Mouse (Mus musculus): ENCODE measurements around the gene 4931422A03Rik. TPM values are rescaled to one million over a fixed set of nuclear protein-coding genes. Genes with fewer than 3 reads are reported as not detected.
"Not testable (repeated sequence)": the region's sequence is repeated elsewhere in the genome, so short reads cannot be mapped to it uniquely, and the experiment has no call there.

4931422A03Rik gene
- polyA plus RNA-seq (2016; fragmentation: Nextera tagmentation; extraction: Ambion mirVana), result 1.4 and 2.0 TPM in 2 replicates

DNA sequence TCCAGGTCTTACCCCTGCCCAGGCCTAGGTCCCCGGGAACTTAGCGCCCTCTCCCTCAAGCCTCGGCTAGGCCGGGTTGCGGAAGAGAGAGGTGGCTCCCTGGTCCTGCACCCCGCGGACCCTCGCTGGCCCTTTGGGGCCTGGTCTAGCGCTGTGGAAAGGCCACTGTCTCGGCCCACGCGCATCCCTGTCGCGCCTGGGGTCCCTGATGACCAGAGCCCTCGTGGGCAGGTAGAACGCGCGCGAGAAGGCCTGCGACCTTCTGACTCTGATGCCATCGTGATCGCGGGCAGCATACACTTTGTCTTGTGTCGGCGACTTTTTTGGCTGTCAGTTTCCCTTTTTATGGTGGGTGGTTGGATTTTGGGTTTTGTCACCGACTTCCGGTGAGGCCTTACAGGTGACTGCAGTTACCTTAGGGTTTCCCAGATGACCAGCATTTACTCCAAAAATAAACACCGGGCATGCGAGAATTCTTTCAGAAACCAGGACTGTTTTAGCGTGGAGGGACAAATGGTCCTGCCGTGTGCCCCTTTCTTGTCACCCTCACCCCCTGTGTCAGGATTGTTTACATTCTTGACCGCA is at the start of gene 4931422A03Rik:
TSS of gene 4931422A03Rik (minus strand) at position 223 of the 585 bp plus-strand sequence.
- WGBS, result 1% methylated on average over 32 of the region's 32 CpGs

DNA sequence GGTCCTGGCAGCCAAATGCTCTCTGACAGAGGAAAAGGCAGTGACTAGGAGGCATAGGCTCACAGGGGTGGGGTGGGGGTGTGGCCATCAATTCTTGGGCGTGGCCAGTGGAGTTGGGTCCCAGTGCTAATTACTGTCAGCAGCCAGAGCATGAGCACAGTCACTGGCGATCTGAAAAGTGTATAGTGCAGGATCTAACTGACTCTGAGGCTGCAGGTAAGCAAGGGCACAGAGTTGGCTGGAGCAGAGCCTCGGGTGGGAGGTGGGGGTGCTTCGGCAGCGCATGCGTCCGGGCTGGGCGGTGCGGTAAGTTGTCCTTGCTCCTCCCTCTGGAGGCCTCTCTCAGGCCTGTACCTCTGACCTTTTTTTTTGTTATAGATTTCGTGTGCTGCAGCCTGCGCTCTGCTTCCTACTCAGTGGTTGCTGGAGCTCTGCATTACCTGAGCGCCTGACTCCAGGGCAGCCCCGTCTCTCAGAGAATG is 41.6 kb upstream of the 4931422A03Rik start, which contains the start of gene Cd59b:
TSS of gene Cd59b (plus strand) at position 146 of the 482 bp plus-strand sequence.
- no peaks in the 10 kb centered on the region for H3K27me3 ChIP-seq (ENCODE audit: insufficient read depth, poor library complexity, severe bottlenecking)
- peaks cover 10% of the 10 kb centered on the region for H3K4me1 ChIP-seq (replicated peaks)
- peak within 1 kb of the TSS; percentile 55 for H3K4me3 ChIP-seq
- peaks cover 8% of the 10 kb centered on the region for H3K9me3 ChIP-seq
- peak within 1 kb of the TSS; percentile 83 for H3K27ac ChIP-seq
- 7% methylated on average over 13 of the region's 13 CpGs for WGBS
- peak; percentile 72 for DNase-seq (ENCODE audit: low spot score)
- H3K36me3 ChIP-seq, result peaks cover 6% of the 10 kb centered on the region; the same call in 1 of the 2 replicates

More for the DNA sequence above, at the start of gene 4931422A03Rik:
- Histone ChIP-seq H3K4me3 (peak within 1 kb of the TSS; percentile 84), H3K27ac (peak within 1 kb of the TSS; percentile 93), H3K27me3 (ENCODE audit: insufficient read depth, poor library complexity, severe bottlenecking) (no peaks in the 10 kb centered on the region; the same call in 1 of the 2 replicates), H3K9me3 (no peaks in the 10 kb centered on the region), H3K4me1 (replicated peaks) (peaks cover 28% of the 10 kb centered on the region), H3K36me3 (peaks cover 12% of the 10 kb centered on the region; the same call in 1 of the 2 replicates)
- no peak for DNase-seq (ENCODE audit: low spot score)

DNA sequence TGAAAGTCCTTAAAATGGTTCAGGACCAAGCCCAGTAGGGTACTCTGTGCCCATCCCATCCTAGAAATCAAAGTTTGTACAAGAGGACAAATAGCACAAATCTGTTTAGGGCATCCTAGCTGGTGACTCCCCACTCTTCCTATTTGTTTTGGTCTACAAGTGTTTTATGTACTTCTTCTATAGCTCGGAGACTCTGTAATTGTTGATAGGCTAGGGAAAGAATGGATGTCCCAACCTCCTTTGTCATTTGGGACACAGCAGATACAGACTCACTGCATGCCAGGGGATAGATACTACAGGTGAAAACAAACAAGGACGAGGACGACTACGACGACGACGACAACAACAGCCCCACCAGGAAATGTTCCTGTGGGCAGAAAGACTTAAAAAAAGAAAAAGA is 40.3 kb upstream of the 4931422A03Rik start, which contains the start of gene Gm10799:
TSS of gene Gm10799 (minus strand) at position 101 of the 400 bp plus-strand sequence.
- peaks cover 10% of the 10 kb centered on the region for H3K4me1 ChIP-seq (replicated peaks)
- H3K27me3 ChIP-seq (ENCODE audit: insufficient read depth, poor library complexity, severe bottlenecking); H3K27ac ChIP-seq; H3K4me3 ChIP-seq; H3K9me3 ChIP-seq; DNase-seq (ENCODE audit: low spot score); H3K36me3 ChIP-seq: not testable (repeated sequence)
- WGBS, result 90% methylated on average over 7 of the region's 7 CpGs

DNA sequence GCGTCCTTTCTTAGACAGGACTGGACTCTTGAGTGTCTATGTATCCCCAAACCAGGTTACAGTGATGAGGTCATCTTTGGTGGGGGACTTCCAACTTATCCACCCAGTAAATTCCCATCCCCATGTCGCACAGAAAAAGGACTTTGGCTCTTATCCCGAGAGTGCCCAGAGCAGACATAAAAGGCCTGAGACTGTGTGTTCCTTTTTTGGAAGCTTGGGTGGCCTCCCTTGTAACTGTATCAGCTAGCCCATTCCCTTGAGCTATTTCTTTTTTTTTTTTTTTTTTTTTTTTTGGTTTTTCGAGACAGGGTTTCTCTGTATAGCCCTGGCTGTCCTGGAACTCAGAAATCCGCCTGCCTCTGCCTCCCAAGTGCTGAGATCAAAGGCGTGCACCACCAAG is 37.4 kb upstream of the 4931422A03Rik start, which contains the start of gene Gm10912:
TSS of gene Gm10912 (plus strand) at position 301 of the 400 bp plus-strand sequence.
- H3K27ac ChIP-seq; DNase-seq (ENCODE audit: low spot score); H3K4me3 ChIP-seq; H3K9me3 ChIP-seq; H3K27me3 ChIP-seq (ENCODE audit: insufficient read depth, poor library complexity, severe bottlenecking): not testable (repeated sequence)
- H3K4me1 ChIP-seq (replicated peaks), result peaks cover 10% of the 10 kb centered on the region
- peaks cover 13% of the 10 kb centered on the region; the same call in 1 of the 2 replicates for H3K36me3 ChIP-seq
- 91% methylated on average over 6 of the region's 6 CpGs for WGBS

DNA sequence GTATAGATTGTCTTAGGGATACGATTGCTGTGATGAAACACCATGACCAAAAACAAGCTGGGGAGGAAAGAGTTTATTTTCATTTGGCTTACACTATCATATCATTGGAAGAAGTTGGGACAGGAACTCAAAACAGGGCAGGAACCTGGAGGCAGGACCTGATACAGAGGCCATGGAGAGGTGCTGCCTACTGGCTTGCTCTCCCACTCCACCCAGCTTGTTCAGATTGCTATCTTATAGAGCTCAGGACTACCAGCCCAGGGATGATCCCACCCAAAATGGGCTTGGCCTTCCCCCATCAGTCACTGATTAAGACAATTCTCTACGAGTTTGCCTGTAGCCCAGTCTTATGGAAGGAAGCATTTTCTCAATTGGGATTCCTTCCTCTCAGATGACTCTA is 36.0 kb upstream of the 4931422A03Rik start:
- Histone ChIP-seq H3K4me3 (no peak overlapping the region), H3K9me3 (no peaks in the 10 kb centered on the region), H3K27ac (no peak overlapping the region), H3K36me3 (peaks cover 20% of the 10 kb centered on the region), H3K27me3 (ENCODE audit: insufficient read depth, poor library complexity, severe bottlenecking) (no peaks in the 10 kb centered on the region), H3K4me1 (replicated peaks) (no peaks in the 10 kb centered on the region)
- WGBS, result 89% methylated on average over 2 of the region's 2 CpGs
- DNase-seq (ENCODE audit: low spot score), result no peak

DNA sequence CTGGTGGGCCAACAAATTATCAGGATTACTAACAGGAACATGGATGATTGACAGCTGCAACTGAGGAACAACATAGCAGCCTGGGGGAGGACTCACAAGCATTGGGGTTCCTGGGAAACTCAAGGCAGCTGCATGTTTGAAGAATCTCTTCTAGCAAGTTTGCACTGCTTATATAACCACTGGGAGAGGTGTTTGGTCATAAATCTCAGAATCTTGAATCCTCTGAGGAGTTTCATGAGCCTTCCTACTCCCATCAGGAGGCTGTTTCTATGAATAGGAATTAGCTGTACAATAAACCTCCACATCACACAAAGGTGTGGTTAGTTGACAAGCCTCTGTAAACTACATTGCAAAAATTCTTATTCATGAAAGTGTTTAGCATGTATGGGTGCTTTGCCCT is 34.5 kb upstream of the 4931422A03Rik start:
- Histone ChIP-seq H3K9me3 (no peaks in the 10 kb centered on the region), H3K4me3 (no peak overlapping the region), H3K36me3 (peaks cover 29% of the 10 kb centered on the region), H3K27me3 (ENCODE audit: insufficient read depth, poor library complexity, severe bottlenecking) (no peaks in the 10 kb centered on the region), H3K27ac (no peak overlapping the region), H3K4me1 (replicated peaks) (no peaks in the 10 kb centered on the region)
- no peak for DNase-seq (ENCODE audit: low spot score)

DNA sequence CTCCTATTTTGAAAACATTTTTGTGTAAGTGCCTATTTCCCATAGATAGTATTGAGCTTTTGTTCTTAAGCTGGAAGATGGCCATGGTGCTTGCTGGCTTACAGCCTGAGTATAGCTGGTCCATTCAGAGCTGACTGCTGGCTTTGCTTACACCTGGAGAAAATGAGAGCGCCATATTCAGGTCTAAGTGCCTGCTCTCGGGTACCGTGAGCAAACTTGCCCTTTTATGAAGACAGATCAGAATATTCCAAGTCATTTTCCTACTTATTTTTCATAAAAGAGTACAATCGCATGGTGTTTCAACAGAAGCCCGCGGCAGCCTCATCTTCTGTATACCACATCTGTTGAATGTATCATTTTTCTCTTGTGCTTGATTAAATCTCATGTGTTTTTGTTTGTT is 32.8 kb upstream of the 4931422A03Rik start:
- H3K27ac ChIP-seq, result no peak overlapping the region
- no peak overlapping the region for H3K4me3 ChIP-seq
- H3K27me3 ChIP-seq (ENCODE audit: insufficient read depth, poor library complexity, severe bottlenecking), result no peaks in the 10 kb centered on the region
- no peaks in the 10 kb centered on the region for H3K4me1 ChIP-seq (replicated peaks)
- DNase-seq (ENCODE audit: low spot score), result no peak
- WGBS, result 96% methylated on average over 6 of the region's 6 CpGs
- no peaks in the 10 kb centered on the region for H3K9me3 ChIP-seq
- peaks cover 29% of the 10 kb centered on the region for H3K36me3 ChIP-seq

DNA sequence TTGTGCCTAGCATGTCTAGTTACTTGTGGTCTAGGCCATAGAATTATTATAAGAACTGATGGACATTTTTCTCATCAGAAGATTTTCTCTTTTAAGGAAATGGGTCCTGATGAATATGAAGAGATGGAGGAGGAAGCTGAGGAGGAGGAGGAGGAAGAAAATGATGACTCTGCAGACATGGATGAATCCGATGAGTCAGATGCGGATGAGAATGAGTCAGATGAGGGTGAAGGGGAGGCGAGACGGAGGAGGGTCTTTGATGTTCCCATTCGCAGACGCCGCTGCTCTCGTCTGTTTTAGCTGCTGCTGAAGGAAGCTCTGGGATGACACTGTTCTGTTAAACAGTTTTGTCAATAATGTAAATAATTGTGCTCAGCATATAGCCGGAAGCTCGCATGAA is 31.6 kb upstream of the 4931422A03Rik start:
- no peaks in the 10 kb centered on the region for H3K9me3 ChIP-seq
- no peak overlapping the region for H3K4me3 ChIP-seq
- no peaks in the 10 kb centered on the region for H3K27me3 ChIP-seq (ENCODE audit: insufficient read depth, poor library complexity, severe bottlenecking)
- H3K27ac ChIP-seq, result no peak overlapping the region
- peaks cover 41% of the 10 kb centered on the region for H3K36me3 ChIP-seq
- 76% methylated on average over 10 of the region's 10 CpGs for WGBS
- no peaks in the 10 kb centered on the region for H3K4me1 ChIP-seq (replicated peaks)
- DNase-seq (ENCODE audit: low spot score), result no peak

DNA sequence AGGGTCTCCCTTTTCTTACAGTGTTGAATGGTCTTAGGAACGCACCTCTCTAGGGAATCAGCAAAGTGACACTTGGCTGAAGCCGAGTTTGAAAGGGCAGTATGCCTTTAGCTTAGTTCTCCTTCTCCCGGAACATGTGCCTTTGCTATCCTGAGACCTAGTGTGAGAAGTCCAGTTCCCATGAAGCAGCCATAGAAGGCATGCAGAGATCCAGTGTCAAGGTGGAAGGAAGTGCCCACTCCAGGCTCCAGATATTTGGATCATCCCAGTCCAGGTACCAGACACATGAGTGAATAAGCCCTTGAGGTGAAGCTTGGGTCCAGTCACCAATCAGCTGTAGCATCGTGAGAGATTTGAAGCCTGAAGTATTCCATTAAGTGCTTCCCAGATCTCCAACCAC is 30.8 kb upstream of the 4931422A03Rik start:
- Histone ChIP-seq H3K9me3 (no peaks in the 10 kb centered on the region), H3K4me3 (no peak overlapping the region), H3K4me1 (replicated peaks) (no peaks in the 10 kb centered on the region), H3K27ac (no peak overlapping the region), H3K36me3 (peaks cover 50% of the 10 kb centered on the region), H3K27me3 (ENCODE audit: insufficient read depth, poor library complexity, severe bottlenecking) (no peaks in the 10 kb centered on the region)
- WGBS, result 89% methylated on average over 4 of the region's 4 CpGs
- no peak for DNase-seq (ENCODE audit: low spot score)

DNA sequence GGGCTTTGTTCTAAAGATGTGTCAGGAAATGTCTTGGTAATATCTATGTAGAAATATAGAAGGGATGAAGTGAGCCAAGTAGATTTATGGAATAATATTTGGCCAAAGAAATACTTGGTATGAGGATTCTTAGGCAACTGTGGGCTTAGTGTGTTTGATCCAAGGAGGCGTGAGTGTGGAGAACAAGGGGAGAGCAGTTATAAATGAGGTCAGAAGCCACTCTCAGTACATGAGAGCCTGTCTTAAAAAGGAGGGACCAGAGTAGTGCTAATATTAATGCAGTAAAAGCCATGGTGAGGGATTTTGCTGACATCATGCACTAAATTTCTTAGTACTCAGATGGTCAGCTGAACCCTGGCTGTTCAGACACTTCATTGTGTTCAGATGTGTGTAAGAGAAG is 30.2 kb upstream of the 4931422A03Rik start:
- no peak overlapping the region for H3K27ac ChIP-seq
- H3K4me3 ChIP-seq, result no peak overlapping the region
- H3K36me3 ChIP-seq, result peaks cover 54% of the 10 kb centered on the region
- DNase-seq (ENCODE audit: low spot score), result no peak
- 100% methylated on average over 1 of the region's 1 CpGs for WGBS
- H3K27me3 ChIP-seq (ENCODE audit: insufficient read depth, poor library complexity, severe bottlenecking), result no peaks in the 10 kb centered on the region
- no peaks in the 10 kb centered on the region for H3K4me1 ChIP-seq (replicated peaks)
- H3K9me3 ChIP-seq, result no peaks in the 10 kb centered on the region

DNA sequence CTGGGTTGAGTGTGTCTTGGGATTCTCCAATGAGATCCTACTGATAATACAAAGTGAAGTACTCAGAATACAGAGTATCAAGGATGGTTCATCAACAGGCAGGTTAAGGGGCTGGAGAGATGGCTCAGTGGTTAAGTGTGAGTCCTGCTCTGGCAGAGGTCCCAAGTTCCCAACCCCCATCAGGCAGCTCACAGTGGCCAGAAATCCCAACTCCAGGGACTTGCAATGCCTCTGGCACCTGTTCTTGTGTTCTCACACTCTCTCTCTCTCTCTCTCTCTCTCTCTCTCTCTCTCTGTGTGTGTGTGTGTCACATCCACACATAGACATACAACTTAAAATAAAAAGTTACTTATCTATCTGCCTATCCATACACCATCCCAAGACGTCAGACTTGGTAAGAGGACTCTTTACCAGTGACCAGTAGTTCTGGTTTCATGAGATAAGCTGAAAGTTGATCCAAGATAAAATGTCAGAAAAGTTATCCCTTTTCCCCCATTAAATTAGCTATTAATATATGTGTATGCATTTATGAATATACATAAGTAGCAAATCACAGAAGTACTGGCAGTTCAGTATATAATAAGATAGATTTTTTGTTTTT is 16.4 kb upstream of the 4931422A03Rik start:
- H3K4me1 ChIP-seq (replicated peaks), result 0 out of 2 replicates have a peak, but pooled peaks cover 12% of the 10 kb centered on the region
- H3K27me3 ChIP-seq (ENCODE audit: insufficient read depth, poor library complexity, severe bottlenecking), result no peaks in the 10 kb centered on the region
- H3K36me3 ChIP-seq, result peaks cover 47% of the 10 kb centered on the region
- 83% methylated on average over 1 of the region's 1 CpGs for WGBS
- DNase-seq (ENCODE audit: low spot score), result no peak
- H3K27ac ChIP-seq, result no peak overlapping the region
- H3K9me3 ChIP-seq, result no peaks in the 10 kb centered on the region
- no peak overlapping the region for H3K4me3 ChIP-seq

DNA sequence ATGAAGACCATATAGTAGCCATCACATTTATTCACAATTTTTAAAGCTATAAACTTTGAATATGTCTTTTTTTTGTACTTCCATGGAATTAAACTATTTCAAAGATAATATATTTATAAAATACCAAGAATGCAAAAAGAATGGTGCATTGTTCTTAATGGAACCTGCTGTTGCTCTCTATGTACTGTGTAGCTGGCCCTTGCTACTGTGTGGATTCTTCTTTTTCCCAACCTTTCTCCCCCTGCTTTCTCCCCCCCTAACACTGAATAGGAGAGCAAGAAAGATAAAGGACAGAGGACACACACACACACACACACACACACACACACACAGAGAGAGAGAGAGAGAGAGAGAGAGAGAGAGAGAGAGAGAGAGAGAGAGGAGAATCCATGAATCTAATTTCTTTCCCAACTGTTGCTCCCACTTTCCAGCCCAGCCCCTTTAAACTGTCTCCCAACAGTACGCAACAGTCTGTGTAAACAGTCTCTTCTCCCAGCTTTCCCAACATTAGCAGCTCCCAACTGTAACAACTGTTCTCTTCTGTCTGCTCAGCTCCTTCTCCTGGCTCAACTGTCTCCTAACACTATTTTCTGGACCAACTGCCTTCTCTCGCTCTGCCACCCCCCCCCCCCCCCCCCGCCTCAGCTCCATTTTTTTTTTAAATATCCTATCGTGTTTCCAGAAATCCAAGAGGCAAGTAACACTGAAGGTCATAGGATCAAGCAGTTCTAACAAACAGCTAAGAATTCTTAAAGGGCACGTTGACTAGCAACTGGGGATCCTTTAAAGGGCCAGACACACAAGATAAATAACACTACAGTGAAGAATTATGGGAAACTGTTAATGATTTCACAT is 15.7 kb upstream of the 4931422A03Rik start:
- H3K27ac ChIP-seq, result no peak overlapping the region
- no peaks in the 10 kb centered on the region for H3K27me3 ChIP-seq (ENCODE audit: insufficient read depth, poor library complexity, severe bottlenecking)
- DNase-seq (ENCODE audit: low spot score), result no peak
- H3K4me3 ChIP-seq, result no peak overlapping the region
- 45% methylated on average over 5 of the region's 5 CpGs for WGBS
- peaks cover 47% of the 10 kb centered on the region for H3K36me3 ChIP-seq
- H3K4me1 ChIP-seq (replicated peaks), result 0 out of 2 replicates have a peak, but pooled peaks cover 12% of the 10 kb centered on the region
- H3K9me3 ChIP-seq, result no peaks in the 10 kb centered on the region
